Mouse (Mus musculus) frontal cortex, adult 2 months (tissue): Measurements from ENCODE around the gene Ywhae. TPM values are rescaled to one million over a fixed set of nuclear protein-coding genes. Genes with fewer than 3 reads are reported as not detected.
A peak's percentile ranks its signal among the peaks of the same experiment; 100 is the strongest.

ENCODE experiments used
- DNase-seq, 2 experiments: peaks; one replicate each; pipeline ENCODE4 v3.0.0; 2022; ENCODE audit warnings: low spot score in 1 of 2; ENCODE audit errors: extremely low spot score in 1 of 2
- polyA plus RNA-seq: library from polyadenylated mRNA; depleted of rRNA; stranded (reverse); fragments of >200 nt; gene quantifications from 2 replicates; pipeline ENCODE4 v1.2.3, GENCODE M21; 2012; rRNA removed

Gene Ywhae
- polyA plus RNA-seq, 1 experiment = 1,066 TPM

GRCm38 (mm10) chr11:75792535-75792934 lies 59.9 kb downstream of the Ywhae start:
- no peak for DNase-seq

GRCm38 (mm10) chr11:75793351-75793750 lies 60.7 kb downstream of the Ywhae start:
- no peak for DNase-seq

- DNase-seq = no peak
Observed at GRCm38 (mm10) chr11:75794602-75795320, 62.1 kb downstream of the Ywhae start.

GRCm38 (mm10) chr11:75795321-75795636 lies 62.6 kb downstream of the Ywhae start:
- peak in 1 of 2 experiments; percentile 22 for DNase-seq

- DNase-seq = peak in 1 of 2 experiments; percentile 77
Observed at GRCm38 (mm10) chr11:75796029-75796445, 63.4 kb downstream of the Ywhae start, which contains the start of gene Doc2b. Doc2b (minus strand) TSS chr11:75796049.

GRCm38 (mm10) chr11:75796536-75797246 lies 64.0 kb downstream of the Ywhae start:
- DNase-seq = no peak

GRCm38 (mm10) chr11:75801369-75801768 lies 68.7 kb downstream of the Ywhae start:
- DNase-seq = no peak

- DNase-seq = no peak
Observed at GRCm38 (mm10) chr11:75801771-75802550, 69.3 kb downstream of the Ywhae start.

- no peak for DNase-seq
Observed at GRCm38 (mm10) chr11:75807486-75807885, 74.8 kb downstream of the Ywhae start.

GRCm38 (mm10) chr11:75810526-75810925 lies 77.9 kb downstream of the Ywhae start:
- DNase-seq = no peak

- DNase-seq = peak; percentile 38 to 61
Observed at GRCm38 (mm10) chr11:75811900-75812299, 79.2 kb downstream of the Ywhae start.

- DNase-seq = no peak
Observed at GRCm38 (mm10) chr11:75813085-75813484, 80.4 kb downstream of the Ywhae start.

Other genes starting within 250 kb of the Ywhae start
- gene Prpf8, start 246.1 kb upstream of the Ywhae start, polyA plus RNA-seq = 86.2 and 95.8 TPM in 2 replicates
- gene Rilp, start 222.8 kb upstream of the Ywhae start, polyA plus RNA-seq = 2.0 and 2.9 TPM in 2 replicates
- 3.3 and 4.1 TPM in 2 replicates for gene Scarf1, start 219.3 kb upstream of the Ywhae start, polyA plus RNA-seq
- gene Slc43a2, start 201.2 kb upstream of the Ywhae start, polyA plus RNA-seq = 26.7 and 26.9 TPM in 2 replicates
- gene Pitpna, start 144.8 kb upstream of the Ywhae start, polyA plus RNA-seq = 221 and 251 TPM in 2 replicates
- 57.2 and 66.7 TPM in 2 replicates for gene Inpp5k, start 101.9 kb upstream of the Ywhae start, polyA plus RNA-seq
- gene Myo1c, start 82.4 kb upstream of the Ywhae start, polyA plus RNA-seq = 15.8 and 19.3 TPM in 2 replicates
- gene Crk, start 53.6 kb upstream of the Ywhae start, polyA plus RNA-seq = 83.6 and 84.2 TPM in 2 replicates
- gene Doc2b, start 63.2 kb downstream of the Ywhae start, polyA plus RNA-seq = 5.2 and 11.0 TPM in 2 replicates
- 0.84 and 1.1 TPM in 2 replicates for gene Rph3al, start 205.6 kb downstream of the Ywhae start, polyA plus RNA-seq